ENCODE assay signal across 8 mouse cellular contexts in the genomic region with DNA sequence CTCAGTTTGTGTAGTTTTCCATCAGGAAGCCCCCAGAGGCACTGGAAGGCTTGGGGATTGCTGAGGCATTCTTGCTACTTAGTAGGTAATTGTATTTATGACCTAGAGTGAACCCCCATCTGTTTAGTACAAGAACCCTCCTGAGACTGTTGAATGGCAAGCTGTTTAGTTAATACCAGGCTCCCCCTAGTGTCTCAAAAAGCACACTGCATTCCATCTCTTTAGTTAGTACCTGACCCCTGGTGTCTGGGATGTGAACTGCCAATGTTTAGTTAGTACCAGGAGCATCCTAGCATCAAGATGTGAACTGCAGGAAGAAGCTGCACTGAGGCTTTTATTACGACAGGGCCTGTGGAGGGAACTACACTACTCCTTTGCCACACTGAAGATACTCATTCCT. TPM values are rescaled to one million over a fixed set of nuclear protein-coding genes. Genes with fewer than 3 reads are reported as not detected.
DNase-seq lines count a peak whose midpoint lies in the region; ATAC-seq and TF ChIP-seq lines count a peak whose summit lies in the region.
"Had no signal": no experiment of that assay in that cellular context is flagged by ENCODE, and none has a peak within 500 bp of the region (broad histone marks: within the 10 kb centered on the region; RNA-seq: fewer than 3 reads in every experiment).

No protein-coding gene starts in this region.

- no peaks in the 10 kb centered on the region for H3K9me3 ChIP-seq in forebrain, embryonic 15.5 days
- no peaks in the 10 kb centered on the region for H3K9me3 ChIP-seq in hindbrain, postnatal 0 days (ENCODE audit: low read length)
- no peaks in the 10 kb centered on the region for H3K9me3 ChIP-seq in midbrain, embryonic 11.5 days (ENCODE audit: control insufficient read depth, low read length)
- H3K9me3 ChIP-seq: limb, embryonic 15.5 days had no signal

- WGBS in forebrain, embryonic 15.5 days = 55% methylated on average over 1 of the region's 1 CpGs
- 50% methylated on average over 1 of the region's 1 CpGs for WGBS in hindbrain, postnatal 0 days
- 50% methylated on average over 1 of the region's 1 CpGs for WGBS in midbrain, embryonic 11.5 days

- peak; percentile 98 for TF ChIP-seq CTCF in hindbrain, postnatal 0 days (IDR thresholded peaks at IDR 0.05; ENCODE audit: low read depth)

- H3K27ac ChIP-seq in forebrain, embryonic 15.5 days (replicated peaks) = no peak overlapping the region
- no peak overlapping the region for H3K27ac ChIP-seq in hindbrain, postnatal 0 days
- no peak overlapping the region for H3K27ac ChIP-seq in midbrain, embryonic 11.5 days (ENCODE audit: low read depth, low read length)
- H3K27ac ChIP-seq: limb, embryonic 15.5 days had no signal

- peak; percentile 96 for DNase-seq in NIH3T3 (ENCODE audit: low read depth)
- DNase-seq in cerebellum, adult 11 months = peak; percentile 73
- peak; percentile 96 for DNase-seq in hindbrain, postnatal 0 days (ENCODE audit: low spot score)
- DNase-seq in left cerebral cortex, adult 18-20 months (ENCODE audit: low spot score in 2 of 2) = peak; percentile 77 to 81
- DNase-seq in midbrain, embryonic 11.5 days (ENCODE audit: low spot score, missing footprints) = peak; percentile 97
- DNase-seq in right cerebral cortex, postnatal 4 days = peak; percentile 68

- no peaks in the 10 kb centered on the region for H3K4me1 ChIP-seq in forebrain, embryonic 15.5 days
- no peaks in the 10 kb centered on the region for H3K4me1 ChIP-seq in hindbrain, postnatal 0 days (ENCODE audit: insufficient read depth, low read length)
- H3K4me1 ChIP-seq in midbrain, embryonic 11.5 days (ENCODE audit: control insufficient read depth, insufficient read depth, low read length) = no peaks in the 10 kb centered on the region
- H3K4me1 ChIP-seq: limb, embryonic 15.5 days had no signal

- no peak overlapping the region for H3K4me3 ChIP-seq in forebrain, embryonic 15.5 days
- no peak overlapping the region for H3K4me3 ChIP-seq in hindbrain, postnatal 0 days (ENCODE audit: low read length)
- H3K4me3 ChIP-seq in midbrain, embryonic 11.5 days (ENCODE audit: low read depth, low read length) = no peak overlapping the region
- H3K4me3 ChIP-seq: limb, embryonic 15.5 days had no signal

- peak; percentile 38; the same call in 1 of the 2 replicates for ATAC-seq in forebrain, embryonic 15.5 days (replicated peaks)
- peak; percentile 80 for ATAC-seq in hindbrain, postnatal 0 days
- ATAC-seq in midbrain, embryonic 11.5 days (ENCODE audit: low FRiP score) = peak; percentile 40; the same call in 1 of the 2 replicates

- H3K9ac ChIP-seq in forebrain, embryonic 15.5 days (replicated peaks) = no peak overlapping the region
- no peak overlapping the region for H3K9ac ChIP-seq in hindbrain, postnatal 0 days (replicated peaks; ENCODE audit: low read length)
- H3K9ac ChIP-seq in midbrain, embryonic 11.5 days (ENCODE audit: low read length) = no peak overlapping the region
- H3K9ac ChIP-seq: limb, embryonic 15.5 days had no signal

- no peaks in the 10 kb centered on the region for H3K27me3 ChIP-seq in forebrain, embryonic 15.5 days
- H3K27me3 ChIP-seq in hindbrain, postnatal 0 days (ENCODE audit: insufficient read depth, low read length) = no peaks in the 10 kb centered on the region
- H3K27me3 ChIP-seq in midbrain, embryonic 11.5 days (ENCODE audit: control insufficient read depth, insufficient read depth, low read length) = no peaks in the 10 kb centered on the region
- H3K27me3 ChIP-seq: limb, embryonic 15.5 days had no signal

- H3K4me2 ChIP-seq in forebrain, embryonic 15.5 days (replicated peaks) = no peak overlapping the region
- H3K4me2 ChIP-seq in hindbrain, postnatal 0 days (ENCODE audit: low read depth, low read length) = no peak overlapping the region
- H3K4me2 ChIP-seq in midbrain, embryonic 11.5 days = no peak overlapping the region
- H3K4me2 ChIP-seq: limb, embryonic 15.5 days had no signal

- no peaks in the 10 kb centered on the region for H3K36me3 ChIP-seq in forebrain, embryonic 15.5 days
- H3K36me3 ChIP-seq in hindbrain, postnatal 0 days (ENCODE audit: insufficient read depth, low read length) = no peaks in the 10 kb centered on the region
- no peaks in the 10 kb centered on the region for H3K36me3 ChIP-seq in midbrain, embryonic 11.5 days (ENCODE audit: control insufficient read depth, insufficient read depth, low read length)
- H3K36me3 ChIP-seq: limb, embryonic 15.5 days had no signal

RNA-seq across cellular contexts. Expression of gene Gsdme, which starts 30.5 kb away (rescaled TPM):
- polyA plus RNA-seq in forebrain, embryonic 15.5 days (2015; fragmentation: Nextera tagmentation; extraction: Ambion mirVana) = 77.2 and 82.7 TPM in 2 replicates
- total RNA-seq in hindbrain, postnatal 0 days (2014; rRNA removed) = 15.4 and 16.9 TPM in 2 replicates
- polyA plus RNA-seq in hindbrain, postnatal 0 days (2015; fragmentation: Nextera tagmentation; extraction: Ambion mirVana) = 82.0 and 85.9 TPM in 2 replicates
- total RNA-seq in left cerebral cortex, adult 18-20 months (2021) = 10 to 100 TPM; 12.3 to 12.4 TPM
- polyA plus RNA-seq in midbrain, embryonic 11.5 days (2014; fragmentation: Nextera tagmentation; extraction: Ambion mirVana) = 52.9 and 55.2 TPM in 2 replicates
